Mouse (Mus musculus): ENCODE results near the gene Tm7sf3. TPM values are rescaled to one million over a fixed set of nuclear protein-coding genes. Genes with fewer than 3 reads are reported as not detected.
A peak's percentile ranks its signal among the peaks of the same experiment; 100 is the strongest.

Tm7sf3 gene
- polyA plus RNA-seq, 1 experiment: 14.4 TPM

GRCm38 (mm10) chr6:146670956-146671855, 28.6 kb upstream of the Tm7sf3 start:
- no peak overlapping the region for H3K4me3 ChIP-seq (ENCODE audit: low read depth, low read length)
- no peaks in the 10 kb centered on the region for H3K27me3 ChIP-seq (ENCODE audit: control insufficient read depth, insufficient read depth, low read length)
- H3K36me3 ChIP-seq (ENCODE audit: control insufficient read depth, insufficient read depth, low read length): no peaks in the 10 kb centered on the region
- no peaks in the 10 kb centered on the region for H3K4me1 ChIP-seq (ENCODE audit: control insufficient read depth, insufficient read depth, insufficient read length, low read length)
- 58% methylated on average over 15 of the region's 15 CpGs for WGBS
- no peak for TF ChIP-seq POLR2A (IDR thresholded peaks at IDR 0.05; ENCODE audit: low read depth, low read length)
- TF ChIP-seq CTCF (IDR thresholded peaks at IDR 0.05; ENCODE audit: extremely low read depth, insufficient read length, insufficient replicate concordance, low read depth, low read length): no peak
- no peak overlapping the region for H3K27ac ChIP-seq (ENCODE audit: insufficient read depth, low read depth, low read length)

- Histone ChIP-seq H3K4me3 (ENCODE audit: low read depth, low read length) (no peak overlapping the region), H3K36me3 (ENCODE audit: control insufficient read depth, insufficient read depth, low read length) (no peaks in the 10 kb centered on the region), H3K4me1 (ENCODE audit: control insufficient read depth, insufficient read depth, insufficient read length, low read length) (peaks cover 12% of the 10 kb centered on the region), H3K27ac (ENCODE audit: insufficient read depth, low read depth, low read length) (no peak overlapping the region), H3K27me3 (ENCODE audit: control insufficient read depth, insufficient read depth, low read length) (no peaks in the 10 kb centered on the region)
- no peak for TF ChIP-seq CTCF (IDR thresholded peaks at IDR 0.05; ENCODE audit: extremely low read depth, insufficient read length, insufficient replicate concordance, low read depth, low read length)
These were observed 26.0 kb upstream of the Tm7sf3 start for GRCm38 (mm10) chr6:146668606-146669005.

- Histone ChIP-seq H3K4me1 (ENCODE audit: control insufficient read depth, insufficient read depth, insufficient read length, low read length) (peaks cover 12% of the 10 kb centered on the region), H3K27me3 (ENCODE audit: control insufficient read depth, insufficient read depth, low read length) (no peaks in the 10 kb centered on the region), H3K27ac (ENCODE audit: insufficient read depth, low read depth, low read length) (no peak overlapping the region), H3K36me3 (ENCODE audit: control insufficient read depth, insufficient read depth, low read length) (no peaks in the 10 kb centered on the region), H3K4me3 (ENCODE audit: low read depth, low read length) (no peak overlapping the region)
- TF ChIP-seq POLR2A (IDR thresholded peaks at IDR 0.05; ENCODE audit: low read depth, low read length) (no peak), CTCF (IDR thresholded peaks at IDR 0.05; ENCODE audit: extremely low read depth, insufficient read length, insufficient replicate concordance, low read depth, low read length) (no peak)
- 76% methylated on average over 6 of the region's 6 CpGs for WGBS
These were observed 24.2 kb upstream of the Tm7sf3 start for GRCm38 (mm10) chr6:146666811-146667210.

- TF ChIP-seq POLR2A (IDR thresholded peaks at IDR 0.05; ENCODE audit: low read depth, low read length) (no peak), CTCF (IDR thresholded peaks at IDR 0.05; ENCODE audit: extremely low read depth, insufficient read length, insufficient replicate concordance, low read depth, low read length) (no peak)
These were observed 22.8 kb upstream of the Tm7sf3 start for GRCm38 (mm10) chr6:146665408-146665807.

GRCm38 (mm10) chr6:146664917-146665316, 22.3 kb upstream of the Tm7sf3 start:
- WGBS: 41% methylated on average over 5 of the region's 5 CpGs
- TF ChIP-seq CTCF (IDR thresholded peaks at IDR 0.05; ENCODE audit: extremely low read depth, insufficient read length, insufficient replicate concordance, low read depth, low read length) (no peak), POLR2A (IDR thresholded peaks at IDR 0.05; ENCODE audit: low read depth, low read length) (no peak)
- Histone ChIP-seq H3K27ac (ENCODE audit: insufficient read depth, low read depth, low read length) (no peak overlapping the region), H3K27me3 (ENCODE audit: control insufficient read depth, insufficient read depth, low read length) (no peaks in the 10 kb centered on the region), H3K36me3 (ENCODE audit: control insufficient read depth, insufficient read depth, low read length) (no peaks in the 10 kb centered on the region), H3K4me3 (ENCODE audit: low read depth, low read length) (no peak overlapping the region), H3K4me1 (ENCODE audit: control insufficient read depth, insufficient read depth, insufficient read length, low read length) (peaks cover 12% of the 10 kb centered on the region)

More at GRCm38 (mm10) chr6:146665408-146665807, 22.8 kb upstream of the Tm7sf3 start:
- H3K4me3 ChIP-seq (ENCODE audit: low read depth, low read length): no peak overlapping the region
- H3K4me1 ChIP-seq (ENCODE audit: control insufficient read depth, insufficient read depth, insufficient read length, low read length): peaks cover 12% of the 10 kb centered on the region
- no peaks in the 10 kb centered on the region for H3K36me3 ChIP-seq (ENCODE audit: control insufficient read depth, insufficient read depth, low read length)
- WGBS: 49% methylated on average over 2 of the region's 2 CpGs
- no peaks in the 10 kb centered on the region for H3K27me3 ChIP-seq (ENCODE audit: control insufficient read depth, insufficient read depth, low read length)
- no peak overlapping the region for H3K27ac ChIP-seq (ENCODE audit: insufficient read depth, low read depth, low read length)

GRCm38 (mm10) chr6:146664116-146664515, 21.5 kb upstream of the Tm7sf3 start:
- H3K36me3 ChIP-seq (ENCODE audit: control insufficient read depth, insufficient read depth, low read length): no peaks in the 10 kb centered on the region
- no peak overlapping the region for H3K4me3 ChIP-seq (ENCODE audit: low read depth, low read length)
- WGBS: 34% methylated on average over 5 of the region's 5 CpGs
- TF ChIP-seq POLR2A (IDR thresholded peaks at IDR 0.05; ENCODE audit: low read depth, low read length) (no peak), CTCF (IDR thresholded peaks at IDR 0.05; ENCODE audit: extremely low read depth, insufficient read length, insufficient replicate concordance, low read depth, low read length) (no peak)
- H3K27ac ChIP-seq (ENCODE audit: insufficient read depth, low read depth, low read length): no peak overlapping the region
- H3K27me3 ChIP-seq (ENCODE audit: control insufficient read depth, insufficient read depth, low read length): no peaks in the 10 kb centered on the region
- H3K4me1 ChIP-seq (ENCODE audit: control insufficient read depth, insufficient read depth, insufficient read length, low read length): peaks cover 12% of the 10 kb centered on the region

- Histone ChIP-seq H3K36me3 (ENCODE audit: control insufficient read depth, insufficient read depth, low read length) (no peaks in the 10 kb centered on the region), H3K27me3 (ENCODE audit: control insufficient read depth, insufficient read depth, low read length) (no peaks in the 10 kb centered on the region), H3K4me1 (ENCODE audit: control insufficient read depth, insufficient read depth, insufficient read length, low read length) (peaks cover 12% of the 10 kb centered on the region), H3K27ac (ENCODE audit: insufficient read depth, low read depth, low read length) (no peak overlapping the region), H3K4me3 (ENCODE audit: low read depth, low read length) (no peak overlapping the region)
- 41% methylated on average over 5 of the region's 5 CpGs for WGBS
- TF ChIP-seq CTCF (IDR thresholded peaks at IDR 0.05; ENCODE audit: extremely low read depth, insufficient read length, insufficient replicate concordance, low read depth, low read length): peak; percentile 87
- no peak for TF ChIP-seq POLR2A (IDR thresholded peaks at IDR 0.05; ENCODE audit: low read depth, low read length)
These were observed 20.1 kb upstream of the Tm7sf3 start for GRCm38 (mm10) chr6:146662679-146663078.

Measured in small intestine, adult 2 months (tissue).